Mouse (Mus musculus) embryonic facial prominence, embryonic 10.5 days (tissue): ENCODE data around the gene Slc25a5. TPM values are rescaled to one million over a fixed set of nuclear protein-coding genes. Genes with fewer than 3 reads are reported as not detected.

ENCODE experiments used
- DNase-seq: peaks from one replicate; pipeline ENCODE4 v3.0.0-alpha.2; 2017; ENCODE audit warnings: low spot score
- H3K27ac ChIP-seq: fragments of 300-500 bp; sonication (generic); replicated peaks from 2 replicates; pipeline ENCODE4 v1.5.1; 2016; ENCODE audit warnings: mild to moderate bottlenecking
- H3K27me3 ChIP-seq: fragments of 300-500 bp; sonication (generic); replicated peaks from 2 replicates; pipeline ENCODE4 v1.6.1; 2016; ENCODE audit warnings: low read depth, mild to moderate bottlenecking; ENCODE audit not compliant: poor library complexity, severe bottlenecking
- H3K36me3 ChIP-seq: fragments of 300-500 bp; sonication (generic); replicated peaks from 2 replicates; pipeline ENCODE4 v1.6.1; 2016; ENCODE audit warnings: mild to moderate bottlenecking, moderate library complexity
- H3K4me1 ChIP-seq: fragments of 300-500 bp; sonication (generic); 2 replicates; pipeline ENCODE4 v1.6.1; 2016
- H3K4me3 ChIP-seq: fragments of 300-500 bp; sonication (generic); 2 replicates; pipeline ENCODE4 v1.5.1; 2016; ENCODE audit warnings: mild to moderate bottlenecking, moderate library complexity
- H3K9me3 ChIP-seq: fragments of 300-500 bp; sonication (generic); 2 replicates; pipeline ENCODE4 v1.6.1; 2016; ENCODE audit warnings: mild to moderate bottlenecking
- WGBS: fragments of 180-500 bp; shearing (Covaris S2); methylation state at CpG from one replicate; pipeline ENCODE4 v1.1.7; 2016; 5-methylcytosine and 5-hydroxymethylcytosine counted together
- polyA plus RNA-seq: library from polyadenylated mRNA; unstranded; fragments of >200 nt; fragmentation: Nextera tagmentation; extraction: Ambion mirVana; gene quantifications from 2 replicates; pipeline ENCODE4 v1.2.1, GENCODE M21; 2016

Slc25a5 gene
- polyA plus RNA-seq, 1 experiment from 2014 or later = 764 TPM

- 94% methylated on average over 5 of the region's 5 CpGs for WGBS
- Histone ChIP-seq H3K4me1 (no peaks in the 10 kb centered on the region), H3K4me3 (no peak overlapping the region), H3K9me3 (no peaks in the 10 kb centered on the region), H3K27ac (no peak overlapping the region), H3K27me3 (no peaks in the 10 kb centered on the region), H3K36me3 (no peaks in the 10 kb centered on the region)
- no peak for DNase-seq
Measured at GRCm38 (mm10) chrX:36826873-36827272, 31.4 kb downstream of the Slc25a5 start.

GRCm38 (mm10) chrX:36830271-36830670 is 34.8 kb downstream of the Slc25a5 start:
- H3K9me3 ChIP-seq = no peaks in the 10 kb centered on the region
- WGBS = 55% methylated on average over 5 of the region's 5 CpGs
- H3K4me1 ChIP-seq = peaks cover 3% of the 10 kb centered on the region; the same call in 1 of the 2 replicates
- H3K27me3 ChIP-seq = no peaks in the 10 kb centered on the region
- H3K4me3 ChIP-seq = no peak overlapping the region
- no peak overlapping the region for H3K27ac ChIP-seq
- H3K36me3 ChIP-seq = no peaks in the 10 kb centered on the region
- DNase-seq = no peak

GRCm38 (mm10) chrX:36831632-36832031 is 36.2 kb downstream of the Slc25a5 start:
- Histone ChIP-seq H3K4me1 (peaks cover 3% of the 10 kb centered on the region; the same call in 1 of the 2 replicates), H3K9me3 (no peaks in the 10 kb centered on the region), H3K4me3 (no peak overlapping the region), H3K27me3 (no peaks in the 10 kb centered on the region), H3K36me3 (no peaks in the 10 kb centered on the region), H3K27ac (no peak overlapping the region)
- 77% methylated on average over 4 of the region's 4 CpGs for WGBS
- no peak for DNase-seq

- no peaks in the 10 kb centered on the region for H3K9me3 ChIP-seq
- H3K4me3 ChIP-seq = peak overlapping the region; percentile 45
- no peaks in the 10 kb centered on the region for H3K27me3 ChIP-seq
- H3K36me3 ChIP-seq = no peaks in the 10 kb centered on the region
- peak; percentile 80 for DNase-seq
- peak overlapping the region; percentile 61 for H3K27ac ChIP-seq
- WGBS = 20% methylated on average over 19 of the region's 19 CpGs
- H3K4me1 ChIP-seq = peaks cover 3% of the 10 kb centered on the region; the same call in 1 of the 2 replicates
Measured at GRCm38 (mm10) chrX:36833397-36834084, 38.1 kb downstream of the Slc25a5 start.

- no peak overlapping the region for H3K4me3 ChIP-seq
- 55% methylated on average over 6 of the region's 6 CpGs for WGBS
- H3K4me1 ChIP-seq = peaks cover 3% of the 10 kb centered on the region; the same call in 1 of the 2 replicates
- H3K9me3 ChIP-seq = no peaks in the 10 kb centered on the region
- H3K27me3 ChIP-seq = no peaks in the 10 kb centered on the region
- DNase-seq = no peak
- no peaks in the 10 kb centered on the region for H3K36me3 ChIP-seq
- H3K27ac ChIP-seq = no peak overlapping the region
Measured at GRCm38 (mm10) chrX:36837069-36837676, 41.7 kb downstream of the Slc25a5 start.

GRCm38 (mm10) chrX:36839391-36839790 is 43.9 kb downstream of the Slc25a5 start:
- no peaks in the 10 kb centered on the region for H3K27me3 ChIP-seq
- 89% methylated on average over 7 of the region's 7 CpGs for WGBS
- no peaks in the 10 kb centered on the region for H3K9me3 ChIP-seq
- no peak overlapping the region for H3K4me3 ChIP-seq
- no peak overlapping the region for H3K27ac ChIP-seq
- no peaks in the 10 kb centered on the region for H3K36me3 ChIP-seq
- no peaks in the 10 kb centered on the region for H3K4me1 ChIP-seq
- DNase-seq = no peak

- no peak for DNase-seq
Measured at GRCm38 (mm10) chrX:36841698-36842097, 46.2 kb downstream of the Slc25a5 start.

GRCm38 (mm10) chrX:36843346-36843990 is 48.0 kb downstream of the Slc25a5 start:
- no peak overlapping the region for H3K4me3 ChIP-seq
- no peak overlapping the region for H3K27ac ChIP-seq
- WGBS = 81% methylated on average over 4 of the region's 4 CpGs
- H3K9me3 ChIP-seq = no peaks in the 10 kb centered on the region
- H3K27me3 ChIP-seq = no peaks in the 10 kb centered on the region
- DNase-seq = no peak
- peaks cover 8% of the 10 kb centered on the region; the same call in 1 of the 2 replicates for H3K36me3 ChIP-seq
- no peaks in the 10 kb centered on the region for H3K4me1 ChIP-seq

More at GRCm38 (mm10) chrX:36841698-36842097, 46.2 kb downstream of the Slc25a5 start:
- WGBS = 88% methylated on average over 6 of the region's 6 CpGs
- Histone ChIP-seq H3K27me3 (no peaks in the 10 kb centered on the region), H3K9me3 (no peaks in the 10 kb centered on the region), H3K27ac (no peak overlapping the region), H3K36me3 (no peaks in the 10 kb centered on the region; the same call in 1 of the 2 replicates), H3K4me3 (no peak overlapping the region), H3K4me1 (no peaks in the 10 kb centered on the region)

GRCm38 (mm10) chrX:36847152-36847551 is 51.7 kb downstream of the Slc25a5 start:
- Histone ChIP-seq H3K9me3 (no peaks in the 10 kb centered on the region), H3K27ac (no peak overlapping the region), H3K27me3 (no peaks in the 10 kb centered on the region), H3K4me3 (no peak overlapping the region), H3K36me3 (peaks cover 16% of the 10 kb centered on the region), H3K4me1 (no peaks in the 10 kb centered on the region)
- DNase-seq = no peak
- WGBS = 82% methylated on average over 1 of the region's 1 CpGs

Other genes starting within 250 kb of the Slc25a5 start
- gene Pgrmc1, start 197.4 kb upstream of the Slc25a5 start, polyA plus RNA-seq = 328 and 337 TPM in 2 replicates
- gene Akap17b, start 150.3 kb upstream of the Slc25a5 start, polyA plus RNA-seq = 2.7 and 2.9 TPM in 2 replicates
- gene Slc25a43, start 52.0 kb upstream of the Slc25a5 start, polyA plus RNA-seq = 1.1 and 2.0 TPM in 2 replicates
- 126 and 130 TPM in 2 replicates for gene Ube2a, start 78.2 kb downstream of the Slc25a5 start, polyA plus RNA-seq
- 34.1 and 35.4 TPM in 2 replicates for gene C330007P06Rik, start 78.5 kb downstream of the Slc25a5 start, polyA plus RNA-seq
- 2.4 and 2.5 TPM in 2 replicates for gene Nkrf, start 107.2 kb downstream of the Slc25a5 start, polyA plus RNA-seq
- 37.5 and 40.5 TPM in 2 replicates for gene Sept6, start 196.1 kb downstream of the Slc25a5 start, polyA plus RNA-seq